Mouse (Mus musculus) heart, adult 2 months (tissue): ENCODE measurements around the gene Mindy3.

Source experiments
- CTCF ChIP-seq: fragments of 200-600 bp; IDR thresholded peaks from 2 replicates; pipeline ENCODE4 v1.8.1; 2022; ENCODE audit warnings: antibody characterized with exemption, mild to moderate bottlenecking, moderate library complexity
- EP300 ChIP-seq: fragments of 200-500 bp; IDR thresholded peaks from 2 replicates; pipeline ENCODE4 v1.6.1; 2011; ENCODE audit warnings: low read depth, low read length, control low read depth; ENCODE audit not compliant: insufficient read depth

DNA sequence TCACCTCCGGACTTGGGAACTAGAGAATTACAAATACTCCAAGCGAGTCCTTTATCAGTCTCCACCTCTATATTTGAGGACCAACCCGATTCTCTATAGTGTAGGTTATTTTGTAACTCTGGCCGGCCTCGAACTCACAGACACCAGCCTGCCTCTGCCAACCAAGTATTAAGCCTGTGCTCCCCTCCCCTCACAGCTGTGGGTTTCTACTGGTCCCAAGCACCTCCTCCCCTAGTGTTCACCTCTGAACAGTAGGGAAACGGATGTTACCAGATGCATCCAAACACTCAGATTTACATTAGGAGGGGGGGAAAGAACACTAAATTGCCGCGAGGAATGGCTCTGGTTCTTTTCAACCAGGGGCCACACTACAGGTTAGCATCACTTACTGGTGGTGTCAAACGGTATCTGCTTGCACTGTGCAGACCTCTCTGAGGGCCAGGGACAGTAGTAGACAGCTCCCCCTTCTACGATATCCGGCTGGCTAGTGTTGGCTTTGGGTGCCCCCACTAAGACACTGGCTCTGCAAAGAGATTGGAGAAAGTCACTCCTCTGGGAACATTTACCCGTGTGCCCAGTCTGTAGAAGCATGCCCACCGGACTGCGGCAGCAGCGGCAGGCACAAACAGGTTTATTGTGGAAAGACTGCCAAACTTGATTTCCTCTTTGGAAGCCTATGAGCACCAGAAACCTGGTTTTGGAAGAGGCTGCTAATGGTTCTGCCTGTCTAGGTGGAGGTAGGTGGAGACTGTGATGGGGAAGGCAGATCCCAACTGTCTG, 118.6 kb downstream of the Mindy3 start:
- TF ChIP-seq EP300 (no peak), CTCF (no peak)
